Mouse (Mus musculus): Measurements from ENCODE around the gene Eef2k. TPM values are rescaled to one million over a fixed set of nuclear protein-coding genes. Genes with fewer than 3 reads are reported as not detected.

Eef2k gene
- polyA plus RNA-seq, 2 experiments = 13.4 to 30.2 TPM

- no peak for ATAC-seq (ENCODE audit: insufficient read depth)
These were observed 30.7 kb upstream of the Eef2k start, which contains the start of gene Gm5737 for GRCm38 (mm10) chr7:120811834-120812415. Gene Gm5737 (plus strand): TSS chr7:120812365.

GRCm38 (mm10) chr7:120817552-120817951 lies 25.1 kb upstream of the Eef2k start:
- Histone ChIP-seq H3K27ac (no peak overlapping the region), H3K4me1 (replicated peaks; ENCODE audit: control insufficient read depth in 2 of 2, insufficient read depth in 2 of 2, low read length in 1 of 2) (no peaks in the 10 kb centered on the region), H3K4me3 (ENCODE audit: insufficient read depth in 1 of 2, low read depth in 2 of 2, low read length in 2 of 2) (no peak overlapping the region), H3K4me2 (ENCODE audit: low read depth) (no peak overlapping the region), H3K36me3 (replicated peaks; ENCODE audit: control insufficient read depth, insufficient read depth, low read depth) (no peaks in the 10 kb centered on the region), H3K9me3 (ENCODE audit: control insufficient read depth, low read length) (no peaks in the 10 kb centered on the region), H3K27me3 (ENCODE audit: control insufficient read depth, insufficient read depth, low read length) (no peaks in the 10 kb centered on the region), H3K9ac (replicated peaks) (no peak overlapping the region)
- TF ChIP-seq EP300 (IDR thresholded peaks at IDR 0.05; ENCODE audit: low read depth) = no peak
- no peak for TF ChIP-seq CTCF (IDR thresholded peaks at IDR 0.05; ENCODE audit: low read depth)
- WGBS (ENCODE audit: insufficient replicate concordance) = 58% methylated on average over 6 of the region's 6 CpGs
- DNase-seq (ENCODE audit: low read depth in 3 of 3, low spot score in 3 of 3) (no peak), ATAC-seq (ENCODE audit: insufficient read depth) (no peak)

More at GRCm38 (mm10) chr7:120811834-120812415, 30.7 kb upstream of the Eef2k start, which contains the start of gene Gm5737:
- H3K4me1 ChIP-seq (replicated peaks; ENCODE audit: control insufficient read depth in 2 of 2, insufficient read depth in 2 of 2, low read length in 1 of 2) = 0 out of 4 replicates have a peak, but pooled peaks cover 0 to 1% of the 10 kb centered on the region in 2 experiments
- H3K4me2 ChIP-seq (ENCODE audit: low read depth) = no peak within 1 kb of the TSS
- H3K27me3 ChIP-seq (ENCODE audit: control insufficient read depth, insufficient read depth, low read length) = peaks cover 3% of the 10 kb centered on the region
- H3K4me3 ChIP-seq (ENCODE audit: insufficient read depth in 1 of 2, low read depth in 2 of 2, low read length in 2 of 2) = no peak within 1 kb of the TSS
- WGBS (ENCODE audit: insufficient replicate concordance) = 47% methylated on average over 6 of the region's 6 CpGs
- H3K27ac ChIP-seq = no peak within 1 kb of the TSS
- no peaks in the 10 kb centered on the region for H3K36me3 ChIP-seq (replicated peaks; ENCODE audit: control insufficient read depth, insufficient read depth, low read depth)
- no peaks in the 10 kb centered on the region for H3K9me3 ChIP-seq (ENCODE audit: control insufficient read depth, low read length)
- no peak for DNase-seq (ENCODE audit: low read depth in 3 of 3, low spot score in 3 of 3)
- H3K9ac ChIP-seq (replicated peaks) = no peak within 1 kb of the TSS
- TF ChIP-seq EP300 (IDR thresholded peaks at IDR 0.05; ENCODE audit: low read depth) (no peak), CTCF (IDR thresholded peaks at IDR 0.05; ENCODE audit: low read depth) (no peak)

- no peaks in the 10 kb centered on the region for H3K9me3 ChIP-seq (ENCODE audit: control insufficient read depth, low read length)
- H3K9ac ChIP-seq (replicated peaks) = no peak overlapping the region
- no peaks in the 10 kb centered on the region for H3K27me3 ChIP-seq (ENCODE audit: control insufficient read depth, insufficient read depth, low read length)
- H3K27ac ChIP-seq = no peak overlapping the region
- DNase-seq (ENCODE audit: low read depth in 3 of 3, low spot score in 3 of 3) (no peak), ATAC-seq (ENCODE audit: insufficient read depth) (no peak)
- H3K4me2 ChIP-seq (ENCODE audit: low read depth) = no peak overlapping the region
- TF ChIP-seq EP300 (IDR thresholded peaks at IDR 0.05; ENCODE audit: low read depth) (no peak), CTCF (IDR thresholded peaks at IDR 0.05; ENCODE audit: low read depth) (no peak)
- H3K4me3 ChIP-seq (ENCODE audit: insufficient read depth in 1 of 2, low read depth in 2 of 2, low read length in 2 of 2) = no peak overlapping the region
- H3K4me1 ChIP-seq (replicated peaks; ENCODE audit: control insufficient read depth in 2 of 2, insufficient read depth in 2 of 2, low read length in 1 of 2) = no peaks in the 10 kb centered on the region
- 61% methylated on average over 4 of the region's 4 CpGs for WGBS (ENCODE audit: insufficient replicate concordance)
- H3K36me3 ChIP-seq (replicated peaks; ENCODE audit: control insufficient read depth, insufficient read depth, low read depth) = no peaks in the 10 kb centered on the region
These were observed 23.2 kb upstream of the Eef2k start for GRCm38 (mm10) chr7:120819386-120819785.

- Histone ChIP-seq H3K36me3 (replicated peaks; ENCODE audit: control insufficient read depth, insufficient read depth, low read depth) (no peaks in the 10 kb centered on the region), H3K4me2 (ENCODE audit: low read depth) (no peak overlapping the region), H3K27ac (no peak overlapping the region), H3K9ac (replicated peaks) (no peak overlapping the region), H3K4me3 (ENCODE audit: insufficient read depth in 1 of 2, low read depth in 2 of 2, low read length in 2 of 2) (no peak overlapping the region), H3K4me1 (replicated peaks; ENCODE audit: control insufficient read depth in 2 of 2, insufficient read depth in 2 of 2, low read length in 1 of 2) (no peaks in the 10 kb centered on the region), H3K9me3 (ENCODE audit: control insufficient read depth, low read length) (no peaks in the 10 kb centered on the region), H3K27me3 (ENCODE audit: control insufficient read depth, insufficient read depth, low read length) (no peaks in the 10 kb centered on the region)
- DNase-seq (ENCODE audit: low read depth in 3 of 3, low spot score in 3 of 3) (peak in 1 of 3 experiments; percentile 41), ATAC-seq (ENCODE audit: insufficient read depth) (peak; percentile 40; the same call in 1 of the 2 replicates)
- TF ChIP-seq EP300 (IDR thresholded peaks at IDR 0.05; ENCODE audit: low read depth) = no peak
- TF ChIP-seq CTCF (IDR thresholded peaks at IDR 0.05; ENCODE audit: low read depth) = peak; percentile 95
- 12% methylated on average over 5 of the region's 5 CpGs for WGBS (ENCODE audit: insufficient replicate concordance)
These were observed 19.4 kb upstream of the Eef2k start for GRCm38 (mm10) chr7:120823248-120823647.

- Histone ChIP-seq H3K4me1 (replicated peaks; ENCODE audit: control insufficient read depth in 2 of 2, insufficient read depth in 2 of 2, low read length in 1 of 2) (peaks cover 0 to under 1% of the 10 kb centered on the region in 2 experiments; a peak in 2 of 4 replicates), H3K9me3 (ENCODE audit: control insufficient read depth, low read length) (no peaks in the 10 kb centered on the region), H3K4me3 (ENCODE audit: insufficient read depth in 1 of 2, low read depth in 2 of 2, low read length in 2 of 2) (no peak overlapping the region), H3K9ac (replicated peaks) (no peak overlapping the region), H3K27ac (no peak overlapping the region), H3K4me2 (ENCODE audit: low read depth) (no peak overlapping the region), H3K27me3 (ENCODE audit: control insufficient read depth, insufficient read depth, low read length) (peaks cover 10% of the 10 kb centered on the region), H3K36me3 (replicated peaks; ENCODE audit: control insufficient read depth, insufficient read depth, low read depth) (no peaks in the 10 kb centered on the region)
- whole genome bisulfite sequencing (ENCODE audit: insufficient replicate concordance) = 49% methylated on average over 2 of the region's 2 CpGs
- no peak for ATAC-seq (ENCODE audit: insufficient read depth)
- DNase-seq (ENCODE audit: low read depth in 3 of 3, low spot score in 3 of 3) = no peak
- TF ChIP-seq CTCF (IDR thresholded peaks at IDR 0.05; ENCODE audit: low read depth) = no peak
- TF ChIP-seq EP300 (IDR thresholded peaks at IDR 0.05; ENCODE audit: low read depth) = no peak
These were observed 17.5 kb upstream of the Eef2k start for GRCm38 (mm10) chr7:120825097-120825496.
